Mouse (Mus musculus): Measurements from ENCODE around the gene 9530068E07Rik. TPM values are rescaled to one million over a fixed set of nuclear protein-coding genes. Genes with fewer than 3 reads are reported as not detected.
A peak's percentile ranks its signal among the peaks of the same experiment; 100 is the strongest.

Gene 9530068E07Rik
- total RNA-seq (2021) (10 to 100 TPM; 71.1 to 73.9 TPM), polyA plus RNA-seq (2012; rRNA removed) (96.3 and 140 TPM in 2 replicates)
- long read RNA-seq, transcript 9530068E07Rik-201 (3 exons, 2,467 nt): major isoform, 110 of 115 reads
- long read RNA-seq, partial matches to known transcripts: 2 of 115 reads
- long read RNA-seq, other reads (novel, unspliced or antisense): 3 of 115 reads

DNA sequence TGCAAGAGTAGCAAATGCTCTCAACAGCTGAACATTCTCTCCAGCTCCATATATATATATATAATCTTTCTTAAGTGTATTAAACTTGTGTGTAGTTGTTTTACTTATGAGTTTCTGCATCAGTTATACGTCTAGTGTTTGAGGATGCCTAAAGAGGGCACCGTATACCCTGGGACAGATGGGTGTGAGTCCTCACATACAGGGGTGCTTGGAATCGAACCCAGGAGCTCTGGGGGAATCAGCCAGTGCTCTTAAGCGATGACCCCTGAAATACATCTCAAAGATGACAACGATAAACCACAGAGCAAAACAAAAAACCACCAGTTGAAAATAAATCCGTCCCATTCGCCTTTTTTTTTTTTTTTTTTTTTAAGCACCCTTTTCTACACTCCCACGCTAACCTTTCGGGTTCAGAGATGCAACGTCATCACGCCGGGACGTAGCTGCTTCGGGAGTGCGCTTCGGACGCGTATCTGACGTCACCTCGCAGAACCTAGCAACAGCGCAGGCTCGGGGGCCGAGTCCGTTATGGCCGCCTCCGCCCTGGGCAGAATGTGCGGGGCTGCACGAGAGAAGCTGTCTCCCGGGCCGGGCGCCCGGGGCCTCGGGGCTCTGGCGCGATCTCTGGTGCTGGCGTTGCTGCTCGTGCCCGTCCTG, at the start of gene 9530068E07Rik:
Gene 9530068E07Rik (plus strand): TSS at position 489 of the 657 bp plus-strand sequence.
- 1% methylated on average over 38 of the region's 38 CpGs for WGBS
- Histone ChIP-seq H3K9ac (ENCODE audit: low read depth, low read length) (peak within 1 kb of the TSS; percentile 89), H3K4me1 (ENCODE audit: control insufficient read depth, insufficient read depth, low read length) (peaks cover 3% of the 10 kb centered on the region), H3K4me3 (peak within 1 kb of the TSS; percentile 92), H3K36me3 (ENCODE audit: control insufficient read depth, insufficient read depth, low read length) (no peaks in the 10 kb centered on the region), H3K27ac (peak within 1 kb of the TSS; percentile 94), H3K27me3 (ENCODE audit: control insufficient read depth, insufficient read depth, low read length) (no peaks in the 10 kb centered on the region), H3K79me2 (replicated peaks; ENCODE audit: control insufficient read depth, insufficient read depth, low read length) (peaks cover 6% of the 10 kb centered on the region)
- TF ChIP-seq POLR2A (IDR thresholded peaks at IDR 0.05; ENCODE audit: insufficient read depth, low read depth, low read length): peak; percentile 71
- TF ChIP-seq EP300 (IDR thresholded peaks at IDR 0.05; ENCODE audit: insufficient read depth, low read depth, low read length): peak; percentile 65; the same call in 1 of the 2 replicates
- TF ChIP-seq CTCF (IDR thresholded peaks at IDR 0.05): no peak
- intact Hi-C loops (cut with DNase I): no loop called here
- DNase-seq: peak; percentile 93

DNA sequence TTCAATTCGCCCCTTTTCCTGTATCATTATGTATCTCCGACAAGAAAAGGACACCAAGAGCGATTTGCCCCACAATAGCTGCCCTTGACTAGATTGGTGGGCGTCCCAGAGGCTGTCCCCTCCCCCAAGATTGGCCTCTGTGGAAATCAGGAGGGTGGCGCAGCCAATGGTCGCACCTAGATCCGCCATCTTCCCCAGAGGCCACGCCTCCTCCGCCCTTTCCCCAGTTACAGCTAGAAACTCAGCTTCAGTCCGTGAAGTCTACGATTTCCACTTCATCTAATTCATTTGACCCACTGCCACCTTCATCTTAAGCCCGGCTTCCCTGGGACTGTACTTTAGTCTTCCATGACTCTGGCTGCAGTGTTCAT, 49.6 kb upstream of the 9530068E07Rik start:
- Histone ChIP-seq H3K27ac (no peak overlapping the region), H3K4me3 (peak overlapping the region; percentile 15; the same call in 1 of the 2 replicates), H3K79me2 (replicated peaks; ENCODE audit: control insufficient read depth, insufficient read depth, low read length) (no peaks in the 10 kb centered on the region), H3K9ac (ENCODE audit: low read depth, low read length) (no peak overlapping the region), H3K36me3 (ENCODE audit: control insufficient read depth, insufficient read depth, low read length) (no peaks in the 10 kb centered on the region), H3K4me1 (ENCODE audit: control insufficient read depth, insufficient read depth, low read length) (peaks cover 1% of the 10 kb centered on the region), H3K27me3 (ENCODE audit: control insufficient read depth, insufficient read depth, low read length) (no peaks in the 10 kb centered on the region)
- intact Hi-C loops (cut with DNase I): loop anchor here (10.0 kb wide), 2 partner anchors 122 to 202 kb away; partner anchors contain the start of gene Olfr1373
- TF ChIP-seq EP300 (IDR thresholded peaks at IDR 0.05; ENCODE audit: insufficient read depth, low read depth, low read length): no peak
- no peak for TF ChIP-seq CTCF (IDR thresholded peaks at IDR 0.05)
- TF ChIP-seq POLR2A (IDR thresholded peaks at IDR 0.05; ENCODE audit: insufficient read depth, low read depth, low read length): no peak
- no peak for DNase-seq
- 6% methylated on average over 12 of the region's 12 CpGs for WGBS

DNA sequence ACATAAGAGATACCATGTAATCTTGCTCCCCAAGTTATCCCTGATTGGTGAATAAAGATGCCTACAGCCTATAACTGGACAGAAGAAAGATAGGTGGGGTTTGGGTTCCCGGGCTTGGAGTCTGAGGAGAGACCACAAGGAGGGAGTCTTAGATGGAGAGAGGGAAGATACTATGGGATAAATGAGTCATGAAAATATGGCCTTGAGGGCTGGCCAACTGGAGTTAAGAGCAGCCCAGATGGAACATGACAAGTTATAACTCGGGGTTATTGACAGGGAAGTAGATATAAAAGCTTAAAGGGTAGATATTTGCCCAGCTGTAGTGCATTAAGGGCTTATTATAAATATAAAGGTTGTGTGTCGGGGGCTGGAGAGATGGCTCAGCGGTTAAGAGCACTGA, 48.1 kb upstream of the 9530068E07Rik start:
- intact Hi-C loops (cut with DNase I): loop anchor here (10.0 kb wide), 2 partner anchors 123 to 203 kb away; partner anchors contain the start of gene Olfr1373
- H3K27me3 ChIP-seq (ENCODE audit: control insufficient read depth, insufficient read depth, low read length): no peaks in the 10 kb centered on the region
- no peaks in the 10 kb centered on the region for H3K36me3 ChIP-seq (ENCODE audit: control insufficient read depth, insufficient read depth, low read length)
- H3K4me3 ChIP-seq: no peak overlapping the region
- no peaks in the 10 kb centered on the region for H3K79me2 ChIP-seq (replicated peaks; ENCODE audit: control insufficient read depth, insufficient read depth, low read length)
- H3K4me1 ChIP-seq (ENCODE audit: control insufficient read depth, insufficient read depth, low read length): peaks cover 1% of the 10 kb centered on the region
- no peak for DNase-seq
- TF ChIP-seq CTCF (IDR thresholded peaks at IDR 0.05): no peak
- TF ChIP-seq POLR2A (IDR thresholded peaks at IDR 0.05; ENCODE audit: insufficient read depth, low read depth, low read length): no peak
- TF ChIP-seq EP300 (IDR thresholded peaks at IDR 0.05; ENCODE audit: insufficient read depth, low read depth, low read length): no peak
- 65% methylated on average over 4 of the region's 4 CpGs for WGBS
- H3K9ac ChIP-seq (ENCODE audit: low read depth, low read length): no peak overlapping the region
- H3K27ac ChIP-seq: no peak overlapping the region

DNA sequence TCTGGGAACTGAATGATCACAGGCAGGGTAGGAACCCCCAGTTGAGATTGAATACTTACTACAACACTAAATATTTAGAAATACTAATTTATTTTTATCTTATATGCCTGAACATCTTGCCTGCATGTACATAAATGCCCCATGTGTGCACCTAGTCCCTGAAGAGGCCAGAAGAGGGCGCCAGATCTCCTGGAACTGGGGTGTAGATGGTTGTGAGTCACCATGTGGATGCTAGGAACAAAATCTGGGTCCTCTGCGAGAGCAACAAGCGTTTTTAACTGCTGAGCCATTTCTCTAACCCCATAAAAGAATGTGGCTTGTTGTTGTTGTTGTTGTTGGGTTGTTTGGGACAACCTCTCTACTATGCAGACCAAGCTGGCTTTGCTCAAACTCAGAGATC, 47.5 kb upstream of the 9530068E07Rik start:
- peak; percentile 44 for TF ChIP-seq CTCF (IDR thresholded peaks at IDR 0.05)
- TF ChIP-seq POLR2A (IDR thresholded peaks at IDR 0.05; ENCODE audit: insufficient read depth, low read depth, low read length): no peak
- TF ChIP-seq EP300 (IDR thresholded peaks at IDR 0.05; ENCODE audit: insufficient read depth, low read depth, low read length): no peak
- Histone ChIP-seq H3K27ac (no peak overlapping the region), H3K9ac (ENCODE audit: low read depth, low read length) (no peak overlapping the region)

DNA sequence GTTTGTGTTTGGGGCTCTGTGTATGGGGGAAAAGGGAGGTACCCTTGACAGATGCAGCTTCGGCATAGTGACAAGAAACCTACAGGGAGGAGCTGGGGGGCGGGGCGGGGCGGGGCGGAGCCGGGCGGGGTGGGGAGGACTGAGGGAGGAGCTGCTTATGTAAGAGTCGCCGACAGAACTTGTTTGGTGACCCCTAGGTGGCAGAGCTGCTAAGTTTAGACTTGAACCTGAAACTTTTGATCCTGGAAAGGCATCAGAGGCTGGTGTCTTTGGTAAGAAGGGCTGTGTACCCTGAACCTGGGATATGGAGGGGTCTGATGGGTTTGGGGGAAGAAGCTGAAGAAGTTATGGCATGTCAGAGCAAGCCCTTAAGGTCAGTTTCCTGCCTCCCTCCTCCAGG, 45.3 kb upstream of the 9530068E07Rik start:
- TF ChIP-seq POLR2A (IDR thresholded peaks at IDR 0.05; ENCODE audit: insufficient read depth, low read depth, low read length) (no peak), CTCF (IDR thresholded peaks at IDR 0.05) (peak; percentile 56), EP300 (IDR thresholded peaks at IDR 0.05; ENCODE audit: insufficient read depth, low read depth, low read length) (no peak)
- peak overlapping the region; percentile 40 for H3K27ac ChIP-seq
- no peaks in the 10 kb centered on the region for H3K27me3 ChIP-seq (ENCODE audit: control insufficient read depth, insufficient read depth, low read length)
- WGBS: 10% methylated on average over 9 of the region's 9 CpGs
- intact Hi-C loops (cut with DNase I): no loop called here
- no peak overlapping the region for H3K4me3 ChIP-seq
- H3K36me3 ChIP-seq (ENCODE audit: control insufficient read depth, insufficient read depth, low read length): no peaks in the 10 kb centered on the region
- H3K9ac ChIP-seq (ENCODE audit: low read depth, low read length): no peak overlapping the region
- no peaks in the 10 kb centered on the region for H3K79me2 ChIP-seq (replicated peaks; ENCODE audit: control insufficient read depth, insufficient read depth, low read length)
- peaks cover 1% of the 10 kb centered on the region for H3K4me1 ChIP-seq (ENCODE audit: control insufficient read depth, insufficient read depth, low read length)
- DNase-seq: peak in 1 of 2 experiments; percentile 55

More for the DNA sequence above, 47.5 kb upstream of the 9530068E07Rik start:
- intact Hi-C loops (cut with DNase I): loop anchor here (10.0 kb wide), 2 partner anchors 124 to 204 kb away; partner anchors contain the start of gene Olfr1373
- H3K79me2 ChIP-seq (replicated peaks; ENCODE audit: control insufficient read depth, insufficient read depth, low read length): no peaks in the 10 kb centered on the region
- DNase-seq: no peak
- H3K4me3 ChIP-seq: no peak overlapping the region
- 65% methylated on average over 3 of the region's 3 CpGs for WGBS
- no peaks in the 10 kb centered on the region for H3K36me3 ChIP-seq (ENCODE audit: control insufficient read depth, insufficient read depth, low read length)
- H3K27me3 ChIP-seq (ENCODE audit: control insufficient read depth, insufficient read depth, low read length): no peaks in the 10 kb centered on the region
- peaks cover 1% of the 10 kb centered on the region for H3K4me1 ChIP-seq (ENCODE audit: control insufficient read depth, insufficient read depth, low read length)

DNA sequence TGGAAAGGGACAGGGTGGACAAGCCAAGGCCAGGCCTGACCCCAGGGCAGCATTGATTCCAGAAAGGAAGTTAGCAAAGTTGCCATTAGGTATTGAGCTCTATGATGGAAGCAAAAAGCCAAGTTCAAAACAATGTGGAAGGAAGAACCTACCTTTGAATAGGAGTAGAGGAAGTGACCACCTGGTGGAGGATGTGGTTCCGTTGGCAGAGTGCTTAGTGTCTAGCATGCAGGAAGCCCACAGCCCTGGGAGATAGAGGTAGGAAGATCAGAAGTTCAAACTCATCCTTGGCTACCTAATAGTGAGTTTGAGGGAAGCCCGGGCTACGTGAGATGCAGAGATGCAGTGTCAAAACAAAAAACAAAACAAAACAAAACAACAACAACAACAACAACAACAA, 44.0 kb upstream of the 9530068E07Rik start:
- Histone ChIP-seq H3K79me2 (replicated peaks; ENCODE audit: control insufficient read depth, insufficient read depth, low read length) (no peaks in the 10 kb centered on the region), H3K4me1 (ENCODE audit: control insufficient read depth, insufficient read depth, low read length) (peaks cover 1% of the 10 kb centered on the region), H3K9ac (ENCODE audit: low read depth, low read length) (no peak overlapping the region), H3K36me3 (ENCODE audit: control insufficient read depth, insufficient read depth, low read length) (no peaks in the 10 kb centered on the region), H3K4me3 (no peak overlapping the region), H3K27me3 (ENCODE audit: control insufficient read depth, insufficient read depth, low read length) (no peaks in the 10 kb centered on the region), H3K27ac (no peak overlapping the region)
- WGBS: 85% methylated on average over 3 of the region's 3 CpGs
- DNase-seq: no peak
- TF ChIP-seq POLR2A (IDR thresholded peaks at IDR 0.05; ENCODE audit: insufficient read depth, low read depth, low read length) (no peak), CTCF (IDR thresholded peaks at IDR 0.05) (no peak), EP300 (IDR thresholded peaks at IDR 0.05; ENCODE audit: insufficient read depth, low read depth, low read length) (no peak)
- intact Hi-C loops (cut with DNase I): loop anchor here (2.0 kb wide), 1 partner anchor 23 kb away; no protein-coding TSS in a partner anchor
